Mouse (Mus musculus) erythroblast, embryonic 14.5 days (primary cell): Measurements from ENCODE around the gene Nkx2-2. TPM values are rescaled to one million over a fixed set of nuclear protein-coding genes. Genes with fewer than 3 reads are reported as not detected.

Source experiments
- H3K27me3 ChIP-seq: 2 replicates; pipeline ENCODE4 v1.6.1; 2012; ENCODE audit warnings: inconsistent platforms; ENCODE audit not compliant: control insufficient read depth
- H3K36me3 ChIP-seq: 2 replicates; pipeline ENCODE4 v1.6.1; 2012; ENCODE audit warnings: mild to moderate bottlenecking, inconsistent platforms; ENCODE audit not compliant: control insufficient read depth
- H3K4me1 ChIP-seq: 2 replicates; pipeline ENCODE4 v1.6.1; 2012; ENCODE audit warnings: inconsistent platforms; ENCODE audit not compliant: control insufficient read depth
- H3K4me3 ChIP-seq: replicated peaks from 2 replicates; pipeline ENCODE3; 2012; ENCODE audit warnings: moderate library complexity, mild to moderate bottlenecking, inconsistent platforms
- H3K9me3 ChIP-seq: 2 replicates; pipeline ENCODE4 v1.6.1; 2012; ENCODE audit warnings: low read length, inconsistent platforms, mixed read lengths; ENCODE audit not compliant: control insufficient read depth
- GATA1 ChIP-seq: IDR thresholded peaks from 2 replicates; pipeline ENCODE4 v1.6.1; 2012; ENCODE audit warnings: low read length, inconsistent platforms, mixed read lengths
- TAL1 ChIP-seq: IDR thresholded peaks from 3 replicates; pipeline ENCODE4 v1.6.1; 2012; ENCODE audit warnings: low read length, inconsistent platforms, mixed read lengths
- polyA plus RNA-seq: library from polyadenylated mRNA; stranded (reverse); fragments of >175 nt; gene quantifications from 2 replicates; pipeline ENCODE4 v1.2.3, GENCODE M21; 2012

The Nkx2-2 gene
- polyA plus RNA-seq: not detected in 2 replicates

GRCm38 (mm10) chr2:147193271-147194255 is at the start of gene Nkx2-2:
TSS of gene Nkx2-2 (minus strand) at chr2:147194243.
- H3K4me1 ChIP-seq: no peaks in the 10 kb centered on the region
- no peak within 1 kb of the TSS for H3K4me3 ChIP-seq
- TF ChIP-seq TAL1 (no peak), GATA1 (no peak)

GRCm38 (mm10) chr2:147235707-147236290 is 41.8 kb upstream of the Nkx2-2 start:
- no peak overlapping the region for H3K4me3 ChIP-seq
- H3K4me1 ChIP-seq: no peaks in the 10 kb centered on the region
- H3K9me3 ChIP-seq: no peaks in the 10 kb centered on the region
- TF ChIP-seq GATA1 (no peak), TAL1 (no peak)
- no peaks in the 10 kb centered on the region for H3K27me3 ChIP-seq
- no peaks in the 10 kb centered on the region for H3K36me3 ChIP-seq

More at GRCm38 (mm10) chr2:147193271-147194255, at the start of gene Nkx2-2:
- H3K36me3 ChIP-seq: no peaks in the 10 kb centered on the region
- peaks cover 83% of the 10 kb centered on the region for H3K27me3 ChIP-seq
- no peaks in the 10 kb centered on the region; the same call in 1 of the 2 replicates for H3K9me3 ChIP-seq

GRCm38 (mm10) chr2:147231175-147231574 is 37.1 kb upstream of the Nkx2-2 start:
- H3K36me3 ChIP-seq: no peaks in the 10 kb centered on the region
- no peaks in the 10 kb centered on the region for H3K27me3 ChIP-seq
- TF ChIP-seq TAL1: no peak
- no peak for TF ChIP-seq GATA1
- H3K4me1 ChIP-seq: no peaks in the 10 kb centered on the region
- H3K4me3 ChIP-seq: no peak overlapping the region
- no peaks in the 10 kb centered on the region for H3K9me3 ChIP-seq

- no peaks in the 10 kb centered on the region for H3K9me3 ChIP-seq
- no peak overlapping the region for H3K4me3 ChIP-seq
- H3K4me1 ChIP-seq: no peaks in the 10 kb centered on the region
- H3K36me3 ChIP-seq: no peaks in the 10 kb centered on the region
- no peaks in the 10 kb centered on the region for H3K27me3 ChIP-seq
- no peak for TF ChIP-seq GATA1
- TF ChIP-seq TAL1: no peak
These were observed 11.1 kb upstream of the Nkx2-2 start for GRCm38 (mm10) chr2:147205076-147205615.

GRCm38 (mm10) chr2:147194711-147195615 is 920 bp upstream of the Nkx2-2 start:
- H3K36me3 ChIP-seq: no peaks in the 10 kb centered on the region
- H3K9me3 ChIP-seq: no peaks in the 10 kb centered on the region; the same call in 1 of the 2 replicates
- H3K4me1 ChIP-seq: no peaks in the 10 kb centered on the region
- peaks cover 69% of the 10 kb centered on the region for H3K27me3 ChIP-seq
- no peak overlapping the region for H3K4me3 ChIP-seq
- no peak for TF ChIP-seq GATA1
- no peak for TF ChIP-seq TAL1

- TF ChIP-seq TAL1: no peak
- TF ChIP-seq GATA1: no peak
- Histone ChIP-seq H3K36me3 (no peaks in the 10 kb centered on the region), H3K9me3 (no peaks in the 10 kb centered on the region; the same call in 1 of the 2 replicates), H3K4me3 (no peak overlapping the region), H3K27me3 (peaks cover 91% of the 10 kb centered on the region), H3K4me1 (no peaks in the 10 kb centered on the region)
These were observed 1.3 kb downstream of the Nkx2-2 start for GRCm38 (mm10) chr2:147192731-147193130.

GRCm38 (mm10) chr2:147190316-147191021 is 3.6 kb downstream of the Nkx2-2 start:
- TF ChIP-seq GATA1 (no peak), TAL1 (no peak)
- Histone ChIP-seq H3K4me3 (no peak overlapping the region), H3K4me1 (no peaks in the 10 kb centered on the region), H3K36me3 (no peaks in the 10 kb centered on the region), H3K27me3 (peaks cover 98% of the 10 kb centered on the region), H3K9me3 (no peaks in the 10 kb centered on the region; the same call in 1 of the 2 replicates)
